Mouse (Mus musculus) erythroblast, adult 5-6 weeks (primary cell): Measurements from ENCODE around the gene Cldn18. TPM values are rescaled to one million over a fixed set of nuclear protein-coding genes. Genes with fewer than 3 reads are reported as not detected.
A peak's percentile ranks its signal among the peaks of the same experiment; 100 is the strongest.

Experiments used
- ATAC-seq: replicated peaks from 2 replicates; pipeline ENCODE4 v1.8.0; 2016; ENCODE audit warnings: moderate number of reproducible peaks, mild to moderate bottlenecking, moderate TSS enrichment, inconsistent platforms; ENCODE audit not compliant: poor library complexity, low FRiP score, severe bottlenecking
- total RNA-seq, 2 experiments: library from RNA; stranded (forward) in 1 of 2; stranded (reverse) in 1 of 2; fragments of 150-400 nt in 1 of 2; fragments of 200-764, 138-1000 nt in 1 of 2; gene quantifications; 2 replicates each; pipeline versions ENCODE4 v1.2.3 to v1.2.4; 2015 to 2017; ENCODE audit warnings: low replicate concordance in 2 of 2

Gene Cldn18
- total RNA-seq, 2 experiments from 2014 or later, result not detected

GRCm38 (mm10) chr9:99685536-99686231, 31.4 kb downstream of the Cldn18 start:
- ATAC-seq, result no peak

GRCm38 (mm10) chr9:99685061-99685521, 32.0 kb downstream of the Cldn18 start:
- no peak for ATAC-seq

- ATAC-seq, result no peak
These were observed 35.0 kb downstream of the Cldn18 start for GRCm38 (mm10) chr9:99681980-99682570.

GRCm38 (mm10) chr9:99675714-99676113, 41.4 kb downstream of the Cldn18 start:
- ATAC-seq, result no peak

GRCm38 (mm10) chr9:99671603-99672002, 45.5 kb downstream of the Cldn18 start:
- no peak for ATAC-seq

- no peak for ATAC-seq
These were observed 49.5 kb downstream of the Cldn18 start for GRCm38 (mm10) chr9:99667596-99667995.

- ATAC-seq, result no peak
These were observed 54.2 kb downstream of the Cldn18 start for GRCm38 (mm10) chr9:99662887-99663286.

GRCm38 (mm10) chr9:99662406-99662805, 54.7 kb downstream of the Cldn18 start:
- peak; percentile 71 for ATAC-seq

GRCm38 (mm10) chr9:99661606-99662166, 55.4 kb downstream of the Cldn18 start:
- ATAC-seq, result no peak

GRCm38 (mm10) chr9:99660756-99661155, 56.3 kb downstream of the Cldn18 start:
- no peak for ATAC-seq

GRCm38 (mm10) chr9:99646102-99646501, 71.0 kb downstream of the Cldn18 start:
- ATAC-seq, result no peak

GRCm38 (mm10) chr9:99645416-99645815, 71.7 kb downstream of the Cldn18 start:
- ATAC-seq, result no peak

GRCm38 (mm10) chr9:99639957-99640356, 77.1 kb downstream of the Cldn18 start:
- no peak for ATAC-seq

Other genes starting within 250 kb of the Cldn18 start
- gene Armc8, start 148.4 kb downstream of the Cldn18 start, total RNA-seq (2015; ENCODE audit: low replicate concordance), result 17.6 and 34.0 TPM in 2 replicates
- 14.4 and 19.3 TPM in 2 replicates for gene Armc8, start 148.4 kb downstream of the Cldn18 start, total RNA-seq (2017; ENCODE audit: low replicate concordance)
- 2.5 and 6.9 TPM in 2 replicates for gene Dbr1, start 141.5 kb downstream of the Cldn18 start, total RNA-seq (2015; ENCODE audit: low replicate concordance)
- gene Dbr1, start 141.5 kb downstream of the Cldn18 start, total RNA-seq (2017; ENCODE audit: low replicate concordance), result 11.2 and 14.5 TPM in 2 replicates
- not detected in 2 replicates for gene A4gnt, start 104.8 kb downstream of the Cldn18 start, total RNA-seq (2015; ENCODE audit: low replicate concordance)
- gene A4gnt, start 104.8 kb downstream of the Cldn18 start, total RNA-seq (2017; ENCODE audit: low replicate concordance), result not detected in 2 replicates
- not detected in 2 replicates for gene Dzip1l, start 87.8 kb downstream of the Cldn18 start, total RNA-seq (2015; ENCODE audit: low replicate concordance)
- gene Dzip1l, start 87.8 kb downstream of the Cldn18 start, total RNA-seq (2017; ENCODE audit: low replicate concordance), result not detected in 2 replicates
- not detected in 2 replicates for gene Sox14, start 158.9 kb upstream of the Cldn18 start, total RNA-seq (2015; ENCODE audit: low replicate concordance)
- not detected in 2 replicates for gene Sox14, start 158.9 kb upstream of the Cldn18 start, total RNA-seq (2017; ENCODE audit: low replicate concordance)